Mouse (Mus musculus) hindbrain, embryonic 15.5 days (tissue): ENCODE results near the gene Clca2. TPM values are rescaled to one million over a fixed set of nuclear protein-coding genes. Genes with fewer than 3 reads are reported as not detected.

Experiments used
- ATAC-seq: fragments of 200-750 bp; cut with Nextera tagmentation; 2 replicates; pipeline ENCODE4 v1.8.0; 2017; ENCODE audit warnings: low read depth, moderate number of reproducible peaks, moderate TSS enrichment; ENCODE audit not compliant: low FRiP score
- H3K27ac ChIP-seq: fragments of 300-500 bp; sonication (generic); replicated peaks from 2 replicates; pipeline ENCODE4 v1.5.1; 2015; ENCODE audit warnings: mild to moderate bottlenecking, inconsistent platforms
- H3K27me3 ChIP-seq: fragments of 300-500 bp; sonication (generic); 2 replicates; pipeline ENCODE4 v1.6.1; 2015; ENCODE audit warnings: control low read depth, inconsistent platforms
- H3K36me3 ChIP-seq: fragments of 300-500 bp; sonication (generic); 2 replicates; pipeline ENCODE4 v1.6.1; 2015; ENCODE audit warnings: control low read depth, inconsistent platforms
- H3K4me1 ChIP-seq: fragments of 300-500 bp; sonication (generic); replicated peaks from 2 replicates; pipeline ENCODE4 v1.6.1; 2015; ENCODE audit warnings: control low read depth, inconsistent platforms
- H3K4me2 ChIP-seq: fragments of 300-500 bp; sonication (generic); 2 replicates; pipeline ENCODE4 v1.6.1; 2015; ENCODE audit warnings: moderate library complexity, mild to moderate bottlenecking, inconsistent platforms
- H3K4me3 ChIP-seq: fragments of 300-500 bp; sonication (generic); 2 replicates; pipeline ENCODE4 v1.5.1; 2015; ENCODE audit warnings: mild to moderate bottlenecking, inconsistent platforms
- H3K9ac ChIP-seq: fragments of 300-500 bp; sonication (generic); 2 replicates; pipeline ENCODE4 v1.6.1; 2015; ENCODE audit warnings: inconsistent platforms
- H3K9me3 ChIP-seq: fragments of 300-500 bp; sonication (generic); 2 replicates; pipeline ENCODE4 v1.6.1; 2016; ENCODE audit warnings: control low read depth, inconsistent platforms
- WGBS: fragments of 180-500 bp; shearing (Covaris S2); methylation state at CpG from one replicate; pipeline ENCODE4 v1.1.7; 2015; 5-methylcytosine and 5-hydroxymethylcytosine counted together
- polyA plus RNA-seq: library from polyadenylated mRNA; unstranded; fragments of >200 nt; fragmentation: Nextera tagmentation; extraction: Ambion mirVana; gene quantifications from 2 replicates; pipeline ENCODE4 v1.2.1, GENCODE M21; 2015

Gene Clca2
- not detected in 2 replicates for polyA plus RNA-seq

DNA sequence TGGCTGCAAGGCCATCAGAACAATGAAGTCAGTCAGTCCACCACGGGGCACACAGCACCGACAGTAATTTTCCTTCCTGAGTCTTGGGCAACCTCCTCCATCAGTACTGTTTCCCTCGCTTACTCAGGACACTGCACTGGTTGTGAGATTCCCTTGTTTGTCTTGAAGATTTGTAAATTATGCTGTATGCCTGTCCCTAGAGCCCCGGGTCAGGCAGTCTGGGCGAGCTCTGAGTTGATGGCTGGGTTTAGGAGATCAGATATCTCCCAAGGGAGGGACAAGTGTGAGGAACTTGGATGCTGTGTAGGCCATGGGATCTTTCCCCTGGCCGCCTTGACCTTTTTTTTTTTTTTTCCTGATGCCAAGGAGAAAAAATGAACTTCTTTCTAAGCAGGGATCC, at the start of gene Clca2:
Clca2 (minus strand) TSS at position 153 of the 400 bp plus-strand sequence.
- H3K9me3 ChIP-seq: no peaks in the 10 kb centered on the region
- no peaks in the 10 kb centered on the region for H3K27me3 ChIP-seq
- H3K27ac ChIP-seq: no peak within 1 kb of the TSS
- H3K4me1 ChIP-seq: no peaks in the 10 kb centered on the region
- ATAC-seq: no peak
- no peak within 1 kb of the TSS for H3K9ac ChIP-seq
- H3K4me2 ChIP-seq: no peak within 1 kb of the TSS
- WGBS: 84% methylated on average over 6 of the region's 6 CpGs
- no peaks in the 10 kb centered on the region for H3K36me3 ChIP-seq
- H3K4me3 ChIP-seq: no peak within 1 kb of the TSS

DNA sequence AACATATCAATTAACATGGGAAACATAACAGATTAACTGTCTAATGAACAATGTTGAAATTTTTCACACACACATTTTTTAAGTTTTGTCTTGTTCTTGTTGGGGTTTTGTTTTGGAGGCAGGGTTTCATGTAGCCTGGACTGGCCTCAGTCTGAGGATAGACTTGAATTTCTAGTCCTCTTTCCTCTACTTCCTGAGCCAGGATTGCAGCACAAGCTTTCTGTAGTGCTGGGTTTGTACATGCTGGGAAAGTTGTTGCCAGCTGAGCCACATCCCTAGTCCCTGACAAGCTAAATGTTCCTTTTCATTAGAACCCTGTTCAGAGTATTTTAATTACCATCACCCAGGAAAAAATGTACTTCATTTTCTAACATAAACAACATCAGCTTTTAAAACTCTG, 48.7 kb upstream of the Clca2 start:
- H3K36me3 ChIP-seq: 0 out of 2 replicates have a peak, but pooled peaks cover 7% of the 10 kb centered on the region
- no peaks in the 10 kb centered on the region for H3K9me3 ChIP-seq
- H3K27ac ChIP-seq: no peak overlapping the region
- no peak overlapping the region for H3K4me3 ChIP-seq
- no peaks in the 10 kb centered on the region for H3K4me1 ChIP-seq
- H3K27me3 ChIP-seq: no peaks in the 10 kb centered on the region
- no peak overlapping the region for H3K4me2 ChIP-seq
- H3K9ac ChIP-seq: no peak overlapping the region
- no peak for ATAC-seq

DNA sequence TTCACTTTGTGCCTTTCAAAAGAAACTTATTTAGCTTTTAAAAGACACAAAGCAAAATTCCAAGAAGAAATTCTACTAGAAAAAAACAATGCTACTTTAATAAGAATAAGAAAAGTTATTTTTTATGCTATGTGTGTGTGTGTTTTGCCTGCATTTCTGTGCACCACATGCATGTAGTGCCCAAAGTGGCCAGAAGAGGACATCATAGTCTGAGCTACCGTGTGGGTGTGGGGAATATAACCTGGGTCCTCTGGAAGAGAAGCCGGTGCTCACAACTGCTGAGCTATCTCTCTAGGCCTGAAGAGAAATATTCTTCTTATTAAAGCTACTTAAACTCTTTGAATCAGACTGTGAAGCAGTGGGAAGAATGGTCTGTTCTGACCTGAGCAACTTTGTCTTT, 48.2 kb upstream of the Clca2 start:
- H3K27me3 ChIP-seq: no peaks in the 10 kb centered on the region
- no peak overlapping the region for H3K4me3 ChIP-seq
- H3K4me1 ChIP-seq: no peaks in the 10 kb centered on the region
- no peak overlapping the region for H3K27ac ChIP-seq
- no peak overlapping the region for H3K4me2 ChIP-seq
- no peak overlapping the region for H3K9ac ChIP-seq
- H3K36me3 ChIP-seq: 0 out of 2 replicates have a peak, but pooled peaks cover 7% of the 10 kb centered on the region
- WGBS: 75% methylated on average over 2 of the region's 2 CpGs
- no peak for ATAC-seq
- no peaks in the 10 kb centered on the region for H3K9me3 ChIP-seq

DNA sequence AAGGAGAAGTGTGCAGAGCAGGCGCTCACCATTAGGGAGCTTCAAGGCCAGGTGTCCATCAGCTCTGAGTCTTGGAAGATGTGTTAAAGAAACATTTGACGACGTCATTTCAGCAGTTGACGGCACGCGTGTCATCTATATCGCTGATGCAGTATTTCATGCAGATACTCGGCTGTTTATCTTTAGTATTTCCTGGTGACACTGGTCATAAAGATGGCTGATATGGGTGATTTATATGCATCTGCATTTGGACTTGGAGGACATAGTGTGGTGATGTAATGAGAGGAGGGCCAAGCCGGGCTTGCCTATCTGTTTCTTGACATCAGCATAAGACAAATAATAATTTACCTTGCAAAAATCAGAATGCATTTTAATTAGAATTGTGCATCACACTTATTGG, 47.6 kb upstream of the Clca2 start:
- no peak overlapping the region for H3K4me2 ChIP-seq
- H3K4me3 ChIP-seq: no peak overlapping the region
- ATAC-seq: no peak
- H3K9me3 ChIP-seq: no peaks in the 10 kb centered on the region
- H3K4me1 ChIP-seq: no peaks in the 10 kb centered on the region
- H3K36me3 ChIP-seq: 0 out of 2 replicates have a peak, but pooled peaks cover 5% of the 10 kb centered on the region
- no peaks in the 10 kb centered on the region for H3K27me3 ChIP-seq
- 93% methylated on average over 9 of the region's 9 CpGs for WGBS
- H3K9ac ChIP-seq: no peak overlapping the region
- H3K27ac ChIP-seq: no peak overlapping the region

DNA sequence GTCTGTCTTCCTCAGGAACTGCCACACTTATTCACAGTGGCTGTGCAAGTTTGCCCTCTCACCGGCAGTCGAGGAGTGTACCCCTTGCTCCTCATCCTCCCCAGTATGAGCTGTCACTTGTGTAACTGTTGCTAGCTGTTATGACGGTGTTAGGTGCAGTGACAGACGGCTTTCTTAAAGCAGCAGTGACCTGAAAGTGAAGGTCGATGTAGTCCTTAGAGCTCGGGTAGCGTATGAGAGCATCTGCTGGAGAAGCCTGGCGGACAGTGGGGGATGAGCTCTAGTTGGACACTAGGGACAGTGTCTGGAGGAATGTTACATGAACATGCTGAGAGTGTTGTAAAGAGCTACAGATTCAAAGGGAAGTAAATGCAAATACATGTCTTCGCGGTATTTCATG, 44.6 kb upstream of the Clca2 start:
- ATAC-seq: no peak
- H3K9ac ChIP-seq: no peak overlapping the region

DNA sequence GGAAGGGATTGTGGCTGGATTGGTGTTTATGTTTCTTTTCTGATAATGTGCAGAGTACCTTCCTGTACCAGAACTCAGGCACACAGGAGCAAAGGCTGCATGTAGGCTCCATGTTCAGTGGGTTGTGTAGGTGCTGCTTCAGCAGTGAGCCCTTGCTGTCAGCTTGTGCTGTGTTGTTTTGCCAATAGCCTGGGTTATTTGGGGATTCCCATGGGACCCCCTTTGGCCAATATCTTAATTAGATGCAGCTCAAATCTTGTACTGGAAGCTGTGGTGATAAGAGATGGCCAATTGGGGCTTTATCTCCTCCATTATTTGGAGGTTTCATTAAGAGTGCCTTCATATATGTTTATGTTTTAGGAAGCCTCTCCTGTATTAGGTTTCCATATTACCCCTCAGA, 43.7 kb upstream of the Clca2 start:
- Histone ChIP-seq H3K9ac (no peak overlapping the region), H3K4me3 (no peak overlapping the region), H3K9me3 (no peaks in the 10 kb centered on the region), H3K36me3 (0 out of 2 replicates have a peak, but pooled peaks cover 3% of the 10 kb centered on the region), H3K27me3 (no peaks in the 10 kb centered on the region), H3K27ac (no peak overlapping the region), H3K4me2 (no peak overlapping the region), H3K4me1 (no peaks in the 10 kb centered on the region)
- ATAC-seq: no peak

More for the DNA sequence above, 44.6 kb upstream of the Clca2 start:
- 0 out of 2 replicates have a peak, but pooled peaks cover 5% of the 10 kb centered on the region for H3K36me3 ChIP-seq
- H3K4me1 ChIP-seq: no peaks in the 10 kb centered on the region
- H3K27me3 ChIP-seq: no peaks in the 10 kb centered on the region
- H3K9me3 ChIP-seq: no peaks in the 10 kb centered on the region
- H3K4me2 ChIP-seq: no peak overlapping the region
- H3K27ac ChIP-seq: no peak overlapping the region
- 82% methylated on average over 10 of the region's 10 CpGs for WGBS
- H3K4me3 ChIP-seq: no peak overlapping the region

DNA sequence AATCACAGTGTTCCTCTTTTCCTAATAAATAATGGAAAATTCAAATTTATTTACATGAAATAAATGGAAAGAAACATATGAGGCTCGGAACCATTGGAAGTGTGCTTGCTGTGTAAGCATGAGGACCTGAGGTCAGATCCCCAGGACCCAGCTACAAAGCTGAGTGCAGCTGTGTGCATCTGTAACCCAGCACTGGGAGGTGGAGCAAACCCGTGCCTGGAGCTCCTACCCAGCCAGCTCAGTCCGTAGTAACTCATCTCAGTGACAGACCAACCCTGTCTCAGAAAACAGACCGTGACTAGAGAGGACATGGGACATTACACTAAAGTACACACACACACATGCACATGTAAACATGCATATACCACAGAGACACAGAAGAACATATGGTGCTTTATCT, 41.0 kb upstream of the Clca2 start:
- Histone ChIP-seq H3K4me3 (no peak overlapping the region), H3K9ac (no peak overlapping the region), H3K9me3 (no peaks in the 10 kb centered on the region), H3K36me3 (0 out of 2 replicates have a peak, but pooled peaks cover 3% of the 10 kb centered on the region), H3K4me2 (no peak overlapping the region), H3K27ac (no peak overlapping the region), H3K27me3 (no peaks in the 10 kb centered on the region), H3K4me1 (no peaks in the 10 kb centered on the region)
- WGBS: 79% methylated on average over 4 of the region's 4 CpGs
- ATAC-seq: no peak

DNA sequence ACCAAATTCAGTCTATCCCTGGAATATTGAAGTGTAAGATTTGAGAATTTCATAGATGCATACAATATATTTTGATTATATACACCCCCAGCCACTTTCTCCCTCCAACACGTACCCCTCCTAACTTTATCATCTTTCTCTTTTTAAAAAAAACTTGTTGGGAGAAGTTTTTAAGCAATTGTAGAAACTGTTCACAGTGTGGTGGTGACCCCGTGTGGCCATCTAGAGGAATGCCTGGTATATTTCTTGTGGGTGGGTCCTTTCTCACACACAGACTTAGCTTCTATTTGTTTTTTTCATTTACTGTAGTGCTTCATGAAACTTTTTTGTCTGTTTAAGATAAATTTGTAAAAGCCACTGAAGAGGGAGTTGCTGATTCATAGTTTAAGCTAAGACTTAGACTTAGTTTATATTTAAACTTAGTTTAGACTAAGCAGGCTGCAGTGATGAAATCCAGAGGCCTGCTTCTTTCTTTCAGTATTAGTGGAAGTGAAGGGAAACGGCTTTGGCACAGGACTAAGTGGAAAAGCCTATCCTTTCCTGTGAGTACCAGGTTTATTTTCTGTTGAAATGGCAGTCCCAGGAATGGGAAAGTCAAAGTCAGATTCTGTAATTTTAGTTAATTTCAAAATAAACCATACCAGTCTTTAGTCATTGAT, 32.1 kb upstream of the Clca2 start:
- Histone ChIP-seq H3K9me3 (no peaks in the 10 kb centered on the region), H3K9ac (no peak overlapping the region), H3K4me3 (no peak overlapping the region), H3K27me3 (no peaks in the 10 kb centered on the region), H3K4me2 (no peak overlapping the region), H3K4me1 (no peaks in the 10 kb centered on the region), H3K27ac (no peak overlapping the region), H3K36me3 (peaks cover 14% of the 10 kb centered on the region)
- ATAC-seq: no peak
- 46% methylated on average over 3 of the region's 3 CpGs for WGBS

DNA sequence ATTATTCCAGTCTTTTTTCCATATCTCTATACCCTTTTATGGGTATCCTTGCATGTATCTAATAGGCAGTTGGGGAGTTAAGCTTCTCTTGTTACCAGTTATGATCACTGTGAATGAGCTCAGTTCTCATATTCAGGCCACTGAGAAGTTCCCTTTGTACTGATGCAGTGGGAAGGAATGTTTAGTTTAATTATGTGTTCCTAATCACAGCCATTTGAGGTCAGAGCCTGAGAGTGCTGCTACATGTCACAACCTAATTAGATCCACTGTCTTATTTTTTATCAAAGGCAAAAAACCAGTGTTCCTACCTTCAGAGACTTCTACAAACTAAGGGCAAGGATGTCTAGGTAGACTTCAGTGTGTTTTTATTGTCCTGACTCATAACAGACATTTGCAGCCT, 30.1 kb upstream of the Clca2 start:
- no peak for ATAC-seq
- Histone ChIP-seq H3K27me3 (no peaks in the 10 kb centered on the region), H3K9ac (no peak overlapping the region), H3K4me2 (no peak overlapping the region), H3K9me3 (no peaks in the 10 kb centered on the region), H3K4me1 (no peaks in the 10 kb centered on the region), H3K36me3 (peaks cover 22% of the 10 kb centered on the region), H3K4me3 (no peak overlapping the region), H3K27ac (no peak overlapping the region)

DNA sequence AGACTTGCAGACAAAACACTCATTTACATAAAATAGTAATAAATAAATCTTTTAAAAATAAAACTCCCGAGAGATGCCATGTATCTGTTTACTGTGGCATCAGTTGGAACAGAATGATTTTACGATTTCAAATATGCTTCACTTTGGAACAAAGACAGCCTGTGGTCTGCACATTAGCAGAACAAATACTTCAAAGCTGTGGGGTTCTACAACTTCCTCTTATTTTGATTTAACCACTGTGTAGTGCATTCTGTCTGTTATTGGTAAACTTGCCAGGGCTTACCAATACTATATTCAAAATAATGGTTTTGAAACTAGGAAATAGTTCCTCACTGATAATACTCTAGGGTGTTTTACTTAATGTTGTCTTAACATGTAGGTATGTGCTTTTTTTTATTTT, 27.4 kb upstream of the Clca2 start:
- H3K4me3 ChIP-seq: no peak overlapping the region
- no peak overlapping the region for H3K27ac ChIP-seq
- no peak overlapping the region for H3K9ac ChIP-seq
- no peaks in the 10 kb centered on the region for H3K4me1 ChIP-seq
- no peak for ATAC-seq
- no peaks in the 10 kb centered on the region for H3K27me3 ChIP-seq
- no peaks in the 10 kb centered on the region for H3K9me3 ChIP-seq
- 90% methylated on average over 2 of the region's 2 CpGs for WGBS
- H3K36me3 ChIP-seq: peaks cover 17% of the 10 kb centered on the region; the same call in 1 of the 2 replicates
- H3K4me2 ChIP-seq: no peak overlapping the region

DNA sequence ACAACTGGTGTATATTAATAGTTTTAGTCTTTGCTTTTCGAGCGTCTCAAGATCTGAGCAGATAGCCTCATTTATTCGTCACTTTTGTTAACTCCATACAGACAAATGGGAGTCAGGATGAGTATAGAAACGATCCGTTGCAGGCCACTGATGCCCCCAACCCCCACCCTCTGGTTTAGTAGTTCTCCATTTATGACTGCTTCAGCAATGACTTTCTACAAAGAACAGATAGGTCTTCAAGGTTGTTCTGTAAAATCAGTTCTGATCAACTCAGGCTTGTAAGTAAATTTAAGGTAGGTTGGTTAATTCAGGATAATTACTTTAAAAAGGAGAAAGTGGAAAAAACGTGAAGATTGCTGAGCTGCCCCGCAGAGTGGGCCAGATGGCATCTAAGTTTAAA, 20.2 kb upstream of the Clca2 start:
- WGBS: 69% methylated on average over 7 of the region's 7 CpGs
- Histone ChIP-seq H3K27ac (no peak overlapping the region), H3K9me3 (no peaks in the 10 kb centered on the region), H3K27me3 (no peaks in the 10 kb centered on the region), H3K4me1 (peaks cover 16% of the 10 kb centered on the region), H3K4me2 (peak overlapping the region; percentile 70), H3K36me3 (no peaks in the 10 kb centered on the region), H3K4me3 (peak overlapping the region; percentile 72), H3K9ac (peak overlapping the region; percentile 81; the same call in 1 of the 2 replicates)
- no peak for ATAC-seq

DNA sequence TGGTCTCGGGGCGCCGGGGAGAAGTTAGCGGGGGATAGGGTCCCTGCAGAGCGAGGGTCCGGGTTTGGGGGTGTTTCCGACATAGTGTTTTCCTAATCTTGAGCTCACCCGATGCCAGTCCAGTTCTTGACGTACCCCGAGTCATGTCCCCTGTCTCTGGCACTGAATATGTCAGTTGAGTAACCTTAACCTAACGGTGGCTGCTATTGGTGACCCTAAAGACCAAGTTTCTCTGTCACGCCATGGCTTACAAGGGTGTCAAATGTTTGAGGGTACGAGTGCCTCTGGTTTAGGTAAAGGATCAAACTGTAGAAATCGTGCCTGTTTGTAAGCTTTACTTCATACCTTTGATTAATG, 19.7 kb upstream of the Clca2 start:
- Histone ChIP-seq H3K27me3 (no peaks in the 10 kb centered on the region), H3K4me1 (peaks cover 16% of the 10 kb centered on the region), H3K4me2 (peak overlapping the region; percentile 70), H3K36me3 (no peaks in the 10 kb centered on the region), H3K9me3 (no peaks in the 10 kb centered on the region), H3K4me3 (peak overlapping the region; percentile 72), H3K9ac (peak overlapping the region; percentile 81), H3K27ac (peak overlapping the region; percentile 99)
- peak; percentile 62; the same call in 1 of the 2 replicates for ATAC-seq
- whole genome bisulfite sequencing: 3% methylated on average over 14 of the region's 14 CpGs
